Comparison of ENCODE assay signal across 9 mouse cellular contexts in genomic region chr4:155599901-155600825, GRCm38 (mm10). TPM values are rescaled to one million over a fixed set of nuclear protein-coding genes. Genes with fewer than 3 reads are reported as not detected.
DNase-seq lines count a peak whose midpoint lies in the region; ATAC-seq lines count a peak whose summit lies in the region.
"Had no signal": no experiment of that assay in that cellular context is flagged by ENCODE, and none has a peak within 500 bp of the region (broad histone marks: within the 10 kb centered on the region; RNA-seq: fewer than 3 reads in every experiment).

No protein-coding gene starts in this region.

- 90% methylated on average over 10 of the region's 11 CpGs for WGBS in forebrain, embryonic 12.5 days
- WGBS in liver, embryonic 15.5 days (ENCODE audit: insufficient replicate concordance): 57% methylated on average over 11 of the region's 11 CpGs

- H3K4me1 ChIP-seq in erythroblast, embryonic 14.5 days (ENCODE audit: control insufficient read depth): peaks cover 78% of the 10 kb centered on the region
- peaks cover 13% of the 10 kb centered on the region for H3K4me1 ChIP-seq in forebrain, embryonic 12.5 days
- peaks cover 70% of the 10 kb centered on the region for H3K4me1 ChIP-seq in liver, embryonic 15.5 days (replicated peaks)

- no peaks in the 10 kb centered on the region for H3K9me3 ChIP-seq in erythroblast, embryonic 14.5 days (ENCODE audit: control insufficient read depth, low read length)
- no peaks in the 10 kb centered on the region for H3K9me3 ChIP-seq in forebrain, embryonic 12.5 days
- H3K9me3 ChIP-seq in liver, embryonic 15.5 days (replicated peaks): no peaks in the 10 kb centered on the region

- H3K27me3 ChIP-seq in erythroblast, embryonic 14.5 days (ENCODE audit: control insufficient read depth): no peaks in the 10 kb centered on the region
- no peaks in the 10 kb centered on the region for H3K27me3 ChIP-seq in forebrain, embryonic 12.5 days
- no peaks in the 10 kb centered on the region for H3K27me3 ChIP-seq in liver, embryonic 15.5 days

- DNase-seq in A20 (ENCODE audit: low read depth, low spot score): peak; percentile 25
- no peak for DNase-seq in ovary, postnatal 10 days (ENCODE audit: low spot score)
- no peak for DNase-seq in cerebellum, postnatal 4 days (ENCODE audit: low spot score in 2 of 2)
- no peak for DNase-seq in left cerebral cortex, adult 8-10 months (ENCODE audit: low spot score in 2 of 2)
- DNase-seq: kidney, adult 11 months had no signal

- ATAC-seq in erythroblast, adult 5-6 weeks (replicated peaks; ENCODE audit: low FRiP score, poor library complexity, severe bottlenecking): no peak
- no peak for ATAC-seq in forebrain, embryonic 12.5 days (ENCODE audit: low FRiP score)
- ATAC-seq in liver, embryonic 15.5 days (ENCODE audit: insufficient read depth): no peak

- H3K4me2 ChIP-seq in forebrain, embryonic 12.5 days: peak overlapping the region; percentile 82
- H3K4me2 ChIP-seq in liver, embryonic 15.5 days: peak overlapping the region; percentile 94

- peak overlapping the region; percentile 98 for H3K27ac ChIP-seq in forebrain, embryonic 12.5 days
- peak overlapping the region; percentile 97 for H3K27ac ChIP-seq in liver, embryonic 15.5 days (replicated peaks)

- peak overlapping the region; percentile 97 for H3K4me3 ChIP-seq in erythroblast, embryonic 14.5 days (replicated peaks)
- H3K4me3 ChIP-seq in forebrain, embryonic 12.5 days (replicated peaks): peak overlapping the region; percentile 69
- H3K4me3 ChIP-seq in liver, embryonic 15.5 days (replicated peaks): peak overlapping the region; percentile 98

- peak overlapping the region; percentile 46 for H3K9ac ChIP-seq in forebrain, embryonic 12.5 days
- H3K9ac ChIP-seq in liver, embryonic 15.5 days: peak overlapping the region; percentile 92; the same call in 1 of the 2 replicates

- peaks cover 22% of the 10 kb centered on the region for H3K36me3 ChIP-seq in erythroblast, embryonic 14.5 days (ENCODE audit: control insufficient read depth)
- peaks cover 8% of the 10 kb centered on the region for H3K36me3 ChIP-seq in forebrain, embryonic 12.5 days (replicated peaks)
- peaks cover 16% of the 10 kb centered on the region; the same call in 1 of the 2 replicates for H3K36me3 ChIP-seq in liver, embryonic 15.5 days (replicated peaks)

RNA-seq across cellular contexts. Expression of gene Slc35e2, which starts 1.1 kb away (rescaled TPM):
- polyA plus RNA-seq in erythroblast, embryonic 14.5 days (2012): 0.09 and 0.12 TPM in 2 replicates
- 10.4 and 13.8 TPM in 2 replicates for total RNA-seq in erythroblast, adult 5-6 weeks (2015; ENCODE audit: low replicate concordance)
- 7.6 and 13.2 TPM in 2 replicates for total RNA-seq in erythroblast, adult 5-6 weeks (2017; ENCODE audit: low replicate concordance)
- polyA plus RNA-seq in forebrain, embryonic 12.5 days (2016; fragmentation: Nextera tagmentation; extraction: Ambion mirVana): 12.9 and 14.1 TPM in 2 replicates
- 5.4 and 5.9 TPM in 2 replicates for polyA plus RNA-seq in liver, embryonic 15.5 days (2015; fragmentation: Nextera tagmentation; extraction: Ambion mirVana)
- 10 to 100 TPM; 42.9 to 50.6 (median 43.8) TPM for total RNA-seq in left cerebral cortex, adult 8-10 months (2022)

RNA-seq across cellular contexts. Expression of gene Cdk11b, which starts 24.5 kb away (rescaled TPM):
- polyA plus RNA-seq in erythroblast, embryonic 14.5 days (2012): 5.0 and 6.4 TPM in 2 replicates
- 23.0 and 24.8 TPM in 2 replicates for total RNA-seq in erythroblast, adult 5-6 weeks (2015; ENCODE audit: low replicate concordance)
- total RNA-seq in erythroblast, adult 5-6 weeks (2017; ENCODE audit: low replicate concordance): 20.7 and 51.7 TPM in 2 replicates
- polyA plus RNA-seq in forebrain, embryonic 12.5 days (2016; fragmentation: Nextera tagmentation; extraction: Ambion mirVana): 91.6 and 97.7 TPM in 2 replicates
- polyA plus RNA-seq in liver, embryonic 15.5 days (2015; fragmentation: Nextera tagmentation; extraction: Ambion mirVana): 18.6 and 19.9 TPM in 2 replicates
- total RNA-seq in left cerebral cortex, adult 8-10 months (2022): 10 to 100 TPM; 40.1 to 55.0 (median 47.1) TPM

RNA-seq across cellular contexts. Expression of gene Nadk, which starts 38.0 kb away (rescaled TPM):
- 1.0 and 1.9 TPM in 2 replicates for polyA plus RNA-seq in erythroblast, embryonic 14.5 days (2012)
- total RNA-seq in erythroblast, adult 5-6 weeks (2015; ENCODE audit: low replicate concordance): 42.3 and 46.2 TPM in 2 replicates
- total RNA-seq in erythroblast, adult 5-6 weeks (2017; ENCODE audit: low replicate concordance): 27.5 and 27.6 TPM in 2 replicates
- 93.5 and 101 TPM in 2 replicates for polyA plus RNA-seq in forebrain, embryonic 12.5 days (2016; fragmentation: Nextera tagmentation; extraction: Ambion mirVana)
- 46.9 and 51.4 TPM in 2 replicates for polyA plus RNA-seq in liver, embryonic 15.5 days (2015; fragmentation: Nextera tagmentation; extraction: Ambion mirVana)
- 10 to 100 TPM; 43.2 to 55.5 (median 52.6) TPM for total RNA-seq in left cerebral cortex, adult 8-10 months (2022)

RNA-seq across cellular contexts. Expression of gene Gm10563, which starts 45.0 kb away (rescaled TPM):
- not detected in 2 replicates for polyA plus RNA-seq in erythroblast, embryonic 14.5 days (2012)
- not detected in 2 replicates for total RNA-seq in erythroblast, adult 5-6 weeks (2015; ENCODE audit: low replicate concordance)
- total RNA-seq in erythroblast, adult 5-6 weeks (2017; ENCODE audit: low replicate concordance): not detected in 2 replicates
- not detected in 2 replicates for polyA plus RNA-seq in forebrain, embryonic 12.5 days (2016; fragmentation: Nextera tagmentation; extraction: Ambion mirVana)
- not detected in 2 replicates for polyA plus RNA-seq in liver, embryonic 15.5 days (2015; fragmentation: Nextera tagmentation; extraction: Ambion mirVana)
- not detected for total RNA-seq in left cerebral cortex, adult 8-10 months (2022)

RNA-seq across cellular contexts. Expression of gene Mmp23, which starts 53.0 kb away (rescaled TPM):
- polyA plus RNA-seq in erythroblast, embryonic 14.5 days (2012): not detected in 2 replicates
- 1.9 TPM in 1 of 2 replicates, not detected in the other for total RNA-seq in erythroblast, adult 5-6 weeks (2015; ENCODE audit: low replicate concordance)
- not detected in 2 replicates for total RNA-seq in erythroblast, adult 5-6 weeks (2017; ENCODE audit: low replicate concordance)
- polyA plus RNA-seq in forebrain, embryonic 12.5 days (2016; fragmentation: Nextera tagmentation; extraction: Ambion mirVana): 2.2 and 2.4 TPM in 2 replicates
- 4.9 TPM in 2 replicates for polyA plus RNA-seq in liver, embryonic 15.5 days (2015; fragmentation: Nextera tagmentation; extraction: Ambion mirVana)
- total RNA-seq in left cerebral cortex, adult 8-10 months (2022): 1 to 10 TPM in 3 of 4 experiments, under 1 TPM in 1; 0.99 to 2.8 (median 2.1) TPM

Comparison
In these comparisons a context has a peak if more than half of its experiments do, and no peak if none do; other contexts are left out.
1. RNA of gene Nadk, which starts 38.0 kb away (polyA plus RNA-seq): 93.5 to 101 TPM in forebrain, embryonic 12.5 days and 46.9 to 51.4 TPM in liver, embryonic 15.5 days; 1.0 to 1.9 TPM in erythroblast, embryonic 14.5 days; every median in the first group is over 10 times any median in the second.
2. Peak in every context shown above with its lines, with median percentiles within 50 percentile points of each other: H3K4me3 ChIP-seq.